Mouse (Mus musculus) c-Kit-positive CD71-negative TER-119-negative erythroid progenitor cells, embryonic 14.5 days (primary cell): Measurements from ENCODE around the gene Esr1.

Experiments
- DNase-seq: peaks from one replicate; pipeline ENCODE4 v3.0.0-alpha.2; 2013; ENCODE audit warnings: low read depth

Esr1 gene

DNA sequence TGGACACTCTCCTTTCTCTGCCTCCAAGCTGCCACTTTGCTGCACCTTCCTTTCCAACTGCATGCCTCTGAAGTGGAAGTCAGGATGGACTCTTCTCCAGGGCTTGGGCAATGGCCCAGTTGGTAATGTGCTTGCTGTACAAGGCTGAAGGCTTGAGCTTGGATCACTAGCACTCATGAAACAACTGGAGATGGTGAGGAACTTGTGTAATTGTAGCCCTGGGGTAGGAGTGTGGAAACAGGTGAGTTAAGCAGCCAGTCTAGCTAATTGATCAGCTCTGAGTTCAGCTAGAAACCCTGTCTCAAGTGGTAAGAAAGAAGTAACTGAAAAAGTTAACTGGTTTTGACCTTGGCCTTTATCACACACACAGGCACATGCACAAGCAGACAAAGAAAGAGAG, 229.6 kb downstream of the Esr1 start:
- DNase-seq, result no peak

DNA sequence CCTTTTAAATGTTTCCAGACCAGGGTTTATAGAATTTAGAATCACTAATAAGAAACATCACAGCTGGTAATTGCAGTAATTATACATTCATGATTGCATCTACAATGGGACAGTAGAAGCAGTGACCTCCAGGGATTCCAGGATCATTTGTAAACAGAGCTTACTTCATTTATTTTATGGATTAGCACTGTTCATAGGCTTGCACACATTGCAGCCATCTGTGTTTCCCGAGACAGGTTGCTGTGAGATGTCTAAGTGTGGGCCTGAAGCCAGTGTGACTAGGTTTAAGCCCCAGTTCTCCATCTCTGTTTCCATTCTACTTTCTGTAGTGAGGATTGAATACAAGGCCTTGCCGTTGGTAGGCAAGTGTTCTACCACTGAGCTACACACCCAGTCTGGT, 236.1 kb downstream of the Esr1 start:
- DNase-seq, result no peak

DNA sequence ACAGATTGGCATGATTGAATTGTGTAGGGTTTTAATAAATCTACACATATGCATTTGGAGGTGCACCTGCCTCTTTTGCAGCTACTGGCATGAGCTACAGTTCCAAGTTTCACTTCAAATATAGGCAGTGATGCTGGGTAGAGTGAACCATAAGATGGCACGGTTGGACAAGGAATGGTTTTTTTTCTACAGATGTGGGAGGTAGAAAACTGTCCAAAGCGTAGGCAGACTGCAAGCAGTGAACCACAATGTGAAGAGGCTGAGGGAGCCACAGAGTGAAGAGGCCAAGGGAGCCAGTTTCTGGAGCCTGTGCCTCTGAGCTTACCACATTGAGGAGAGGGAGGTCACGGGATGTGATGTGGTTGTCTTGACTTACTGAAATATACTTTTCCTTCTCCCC, 238.5 kb downstream of the Esr1 start:
- no peak for DNase-seq

DNA sequence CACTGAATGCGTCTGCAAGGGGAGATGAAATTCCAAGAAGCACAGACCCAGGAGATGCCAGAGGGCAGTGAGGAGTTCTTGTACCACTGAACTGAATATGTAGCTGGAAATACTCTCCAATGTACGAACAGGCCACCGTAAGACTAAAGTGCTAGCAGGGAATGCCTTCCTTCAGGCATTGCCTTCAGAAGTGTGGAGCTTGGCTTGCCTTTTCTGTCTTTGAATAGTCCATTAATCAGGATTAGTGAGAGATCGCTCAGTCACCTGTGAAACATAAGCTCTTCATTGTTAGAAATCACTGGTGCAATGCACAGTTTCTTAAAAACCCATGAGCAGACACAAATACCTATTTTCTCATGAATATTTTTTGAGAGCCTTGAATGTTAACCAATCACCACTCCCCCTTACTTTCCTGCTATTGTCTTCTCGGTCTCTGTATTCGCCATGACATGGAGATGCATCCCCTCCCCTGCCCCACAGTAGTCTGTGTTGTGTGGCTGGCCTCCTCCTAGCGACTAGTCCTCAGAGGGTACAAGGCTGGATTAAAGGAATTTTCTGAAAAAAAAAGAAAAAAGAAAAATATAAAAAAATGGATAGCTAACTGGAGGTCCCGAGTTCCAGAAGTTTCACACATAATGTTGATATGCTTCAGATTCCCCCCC, 263.8 kb downstream of the Esr1 start:
- DNase-seq, result no peak

DNA sequence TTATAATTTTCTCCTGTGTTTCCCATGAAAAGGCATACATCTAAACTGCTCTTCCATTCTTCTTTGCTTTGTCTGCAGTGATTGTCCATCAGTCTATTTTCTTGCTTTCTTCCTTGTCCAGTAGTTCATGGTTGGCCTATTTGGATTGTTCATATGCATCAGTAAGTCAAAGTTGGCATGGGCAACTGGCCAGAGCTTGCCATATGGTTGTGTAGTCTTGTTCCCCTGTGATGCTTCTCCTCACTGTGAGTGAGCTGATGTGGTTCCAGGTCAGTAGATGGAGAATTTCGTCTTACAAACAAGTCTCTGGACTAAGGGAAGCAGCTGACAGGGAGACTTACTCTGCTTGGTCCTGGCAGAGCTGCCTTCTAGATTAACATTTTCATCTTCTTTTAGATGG, 270.0 kb downstream of the Esr1 start:
- no peak for DNase-seq

DNA sequence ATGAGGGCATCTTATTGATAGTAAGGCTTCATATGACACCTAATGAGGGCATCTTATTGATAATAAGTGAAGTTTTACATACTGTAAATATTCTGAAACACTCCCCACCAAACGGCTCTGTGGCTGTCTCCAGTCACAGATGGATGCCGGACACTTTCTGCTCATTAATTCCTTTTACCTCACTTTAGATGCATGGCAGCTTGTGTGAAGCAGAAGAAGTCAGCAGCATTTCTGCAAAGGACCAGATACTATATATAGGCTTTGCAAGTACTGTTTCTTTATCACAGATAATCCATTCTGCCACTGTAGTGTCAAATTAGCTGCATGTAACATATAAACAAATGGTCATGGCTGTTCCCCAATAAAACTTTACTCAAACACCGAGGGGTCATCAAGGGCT, 274.1 kb downstream of the Esr1 start:
- no peak for DNase-seq

DNA sequence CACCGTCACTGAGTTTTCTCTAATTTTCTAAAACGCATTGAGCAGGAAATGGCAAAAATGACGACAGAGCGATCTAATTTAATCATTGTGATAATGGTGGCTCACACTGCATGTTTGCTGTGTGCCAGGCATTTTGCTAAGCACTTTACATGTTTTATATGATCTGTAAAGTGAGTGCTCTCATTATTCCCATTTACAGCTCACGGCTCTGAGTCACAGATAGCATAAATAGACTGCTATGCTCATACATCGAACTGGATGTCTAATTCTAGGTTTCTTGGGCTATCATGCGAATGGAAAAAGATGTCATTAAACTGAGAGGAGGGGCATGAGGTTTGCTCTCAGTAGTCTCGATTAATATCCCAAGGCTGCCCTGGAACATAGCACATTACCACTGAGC, 274.6 kb downstream of the Esr1 start:
- no peak for DNase-seq

DNA sequence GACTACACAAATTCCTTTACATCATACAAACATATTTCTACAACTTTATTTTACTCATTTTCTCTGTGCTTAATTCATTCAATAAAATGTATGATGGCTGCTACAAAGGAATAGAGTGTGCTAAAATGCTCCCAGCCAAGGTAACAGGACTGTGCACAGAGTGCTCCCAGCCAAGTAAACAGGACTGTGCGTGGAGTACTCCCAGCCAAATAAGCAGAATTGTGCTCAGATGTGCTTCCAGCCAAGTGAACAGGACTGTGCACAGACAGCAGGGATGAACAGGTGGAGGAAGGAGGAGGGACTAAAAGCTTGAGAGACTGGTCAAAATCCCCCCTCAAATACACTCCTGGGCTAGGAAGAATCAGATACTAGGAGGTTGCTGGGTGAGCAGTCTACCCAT, 282.1 kb downstream of the Esr1 start:
- DNase-seq, result no peak

DNA sequence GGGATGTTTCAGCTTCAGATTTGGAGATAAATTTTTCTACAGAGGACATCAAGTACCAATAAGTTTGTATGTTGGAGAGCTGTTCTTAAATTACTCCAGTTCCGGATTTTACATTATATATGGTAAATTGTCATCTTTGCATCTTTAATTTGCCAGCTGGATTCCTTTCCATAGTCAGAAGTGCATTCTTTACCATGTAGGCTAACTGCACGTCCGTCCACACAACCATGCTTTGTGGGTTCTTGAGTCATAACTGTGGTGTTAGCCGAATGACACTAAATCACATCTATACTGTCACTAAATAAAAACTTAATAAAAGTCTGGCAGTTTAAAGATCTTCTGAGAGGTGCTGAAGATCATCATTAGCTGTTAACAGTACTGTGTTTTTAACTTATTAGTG, 286.4 kb downstream of the Esr1 start:
- DNase-seq, result no peak

DNA sequence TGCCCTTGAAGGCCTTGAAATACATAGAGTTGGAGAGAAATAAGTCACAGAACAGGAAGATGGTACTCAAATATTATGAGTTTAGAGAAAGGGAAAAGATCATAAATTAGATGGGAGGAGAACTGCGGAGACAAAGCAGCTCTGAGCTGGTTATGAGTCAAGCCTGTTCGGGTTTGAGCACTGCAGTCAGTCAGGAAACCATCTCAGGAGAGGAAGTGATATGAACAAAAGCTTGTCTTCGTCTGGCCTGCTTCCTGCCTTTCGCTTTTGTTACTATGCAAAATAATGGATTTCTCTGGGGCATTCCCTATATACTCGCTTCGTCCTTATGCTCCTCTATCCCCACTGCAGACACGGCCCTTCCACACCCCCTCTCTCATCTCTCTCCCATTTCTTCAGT, 288.9 kb downstream of the Esr1 start:
- DNase-seq, result no peak

DNA sequence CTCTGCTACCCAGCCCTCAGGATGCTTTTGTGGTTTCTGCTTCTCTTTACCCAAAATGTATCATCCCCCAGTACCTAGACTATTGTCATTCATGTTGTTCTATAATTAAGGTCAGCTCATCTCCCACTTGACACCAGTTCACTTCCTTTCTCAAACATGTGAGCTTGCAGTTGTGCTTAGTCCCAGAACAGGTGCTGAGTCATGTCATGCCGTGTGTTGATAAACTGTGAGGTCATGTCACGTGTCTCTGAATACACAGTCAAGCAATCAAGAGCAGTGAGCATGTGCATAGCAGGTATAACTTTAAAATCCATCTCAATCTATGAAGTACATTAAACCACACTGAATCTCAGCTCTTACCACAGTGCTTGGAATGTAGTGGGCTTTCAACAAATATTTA, 297.9 kb downstream of the Esr1 start:
- no peak for DNase-seq

DNA sequence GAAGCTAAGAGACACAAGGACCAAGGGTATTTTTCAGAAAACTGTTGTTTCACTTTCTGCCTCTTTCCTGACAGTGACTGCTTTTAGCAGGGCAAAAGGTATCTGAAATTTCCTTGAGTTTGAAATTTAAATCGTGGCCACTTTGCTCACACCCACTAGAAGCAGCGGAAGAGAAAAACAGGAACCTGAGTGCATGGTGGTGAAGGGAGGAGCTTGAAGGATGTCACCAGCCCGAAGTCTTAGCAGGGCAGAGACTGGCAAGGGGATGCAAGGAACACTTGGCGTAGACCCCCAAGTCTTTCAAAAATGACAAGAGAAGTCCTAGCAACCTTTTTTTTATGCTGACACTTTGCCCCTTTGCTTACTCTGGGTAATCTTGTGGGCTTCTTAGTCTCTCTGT, 299.1 kb downstream of the Esr1 start:
- DNase-seq, result no peak

DNA sequence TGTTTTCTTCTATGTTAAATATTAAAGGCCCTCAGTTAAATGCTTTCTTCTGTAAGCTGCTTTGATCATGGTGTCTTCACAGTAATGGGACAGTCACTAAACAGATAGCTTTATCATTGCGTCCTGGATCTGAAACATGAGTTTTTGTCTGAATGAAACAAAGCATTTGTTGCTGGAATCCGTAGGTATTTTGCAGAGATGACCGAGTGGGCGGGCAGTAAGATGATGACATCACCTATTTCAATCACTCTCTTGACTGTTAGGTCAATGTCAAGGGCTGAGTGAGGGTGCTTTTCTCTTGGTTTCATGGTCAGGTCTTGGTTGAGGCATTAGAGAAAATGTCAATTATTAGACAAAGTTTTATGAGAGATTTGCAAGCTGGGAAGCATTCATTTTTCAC, 307.7 kb downstream of the Esr1 start:
- no peak for DNase-seq

DNA sequence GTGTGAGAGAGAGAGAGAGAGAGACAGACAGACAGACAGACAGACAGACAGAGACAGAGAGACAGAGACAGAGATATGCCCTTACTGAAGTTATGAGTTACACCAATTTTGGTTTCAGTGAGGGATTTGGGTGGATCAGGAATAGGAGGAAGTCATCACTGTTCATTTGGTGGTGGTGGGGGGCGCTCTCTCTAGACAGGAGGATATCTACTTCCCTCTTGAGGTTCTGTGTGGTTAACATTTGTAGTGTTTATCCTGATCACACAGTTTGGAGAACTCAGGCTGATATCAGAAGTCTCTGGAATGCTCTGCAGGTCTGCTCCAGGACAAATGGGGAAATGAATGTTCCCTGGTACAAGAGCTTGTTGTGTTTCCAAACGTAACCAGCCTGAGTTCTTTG, 312.2 kb downstream of the Esr1 start:
- no peak for DNase-seq

DNA sequence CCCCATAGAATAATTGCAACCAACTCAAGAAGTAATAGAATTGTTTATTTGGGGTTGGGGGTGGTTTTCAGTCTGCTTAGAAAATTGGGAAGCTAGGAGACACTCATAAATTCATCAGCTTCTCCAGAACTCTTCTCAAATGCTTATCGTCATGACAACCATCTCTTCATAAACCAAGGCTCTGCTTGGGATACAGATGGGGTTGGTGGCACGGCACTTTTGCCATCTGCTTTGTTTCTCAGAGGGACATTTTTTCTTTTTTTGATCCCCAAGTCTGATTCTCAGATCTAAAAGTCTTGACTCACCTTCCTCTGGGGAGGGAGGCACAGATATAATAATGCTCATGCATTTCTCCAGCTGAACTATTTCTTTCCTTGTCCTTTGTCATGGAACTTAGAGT, 313.0 kb downstream of the Esr1 start:
- DNase-seq, result no peak

DNA sequence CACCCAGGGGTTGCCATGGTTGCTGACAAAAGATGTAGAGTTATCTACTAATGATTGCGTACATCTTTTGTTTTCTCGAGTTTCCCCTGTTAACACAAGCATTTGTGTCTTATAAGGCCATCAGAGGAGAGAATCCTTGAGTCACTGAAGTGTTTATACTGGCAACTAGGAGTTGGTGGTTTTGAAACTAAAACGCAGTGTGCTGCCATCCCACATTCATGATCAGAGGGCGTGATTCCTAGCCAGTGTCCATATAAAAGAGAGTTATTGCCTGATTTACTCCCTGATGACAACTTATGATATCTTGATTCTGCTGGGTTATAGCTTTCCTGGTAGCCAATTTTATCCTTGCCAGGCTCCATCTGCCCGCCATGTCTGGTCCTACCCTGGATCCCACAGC, 331.8 kb downstream of the Esr1 start:
- no peak for DNase-seq

DNA sequence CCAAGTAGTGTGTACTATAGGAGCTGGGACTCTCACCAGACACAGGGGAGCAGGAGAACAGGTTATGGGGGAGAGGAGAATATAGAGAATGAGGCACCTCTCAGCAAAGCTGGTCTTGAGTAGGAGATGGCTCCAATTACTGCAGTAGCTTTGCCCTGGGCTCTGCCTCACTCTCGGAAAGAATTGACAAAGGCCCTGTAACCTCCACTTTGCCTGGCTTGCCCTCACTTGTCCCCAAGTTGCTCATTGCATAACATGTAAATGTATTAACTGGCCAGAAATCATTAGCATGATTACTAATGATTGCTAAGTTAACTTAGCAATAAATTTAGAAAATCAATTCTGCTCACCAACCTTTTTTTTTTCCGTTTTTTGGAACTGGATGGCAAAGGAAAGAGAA, 333.3 kb downstream of the Esr1 start:
- no peak for DNase-seq

DNA sequence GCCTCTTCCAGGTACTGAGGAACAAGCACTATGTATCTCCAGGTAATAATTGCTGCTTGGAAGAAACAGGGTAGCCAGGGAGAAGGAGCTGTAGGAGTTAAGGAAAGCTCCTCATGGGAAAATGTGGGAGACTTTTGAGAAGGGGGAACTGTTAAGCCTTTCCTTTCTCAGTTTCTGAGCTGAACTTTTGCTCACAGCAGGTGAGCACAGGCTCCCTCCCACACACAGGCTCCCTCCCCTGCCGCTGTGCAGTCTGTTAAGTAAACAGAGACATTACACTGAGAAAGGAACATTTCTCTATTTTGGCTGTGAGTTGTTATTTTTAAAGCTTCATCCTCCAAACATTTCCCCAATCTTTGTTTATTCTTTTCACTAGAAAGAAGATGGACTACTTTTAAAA, 354.4 kb downstream of the Esr1 start:
- DNase-seq, result no peak

DNA sequence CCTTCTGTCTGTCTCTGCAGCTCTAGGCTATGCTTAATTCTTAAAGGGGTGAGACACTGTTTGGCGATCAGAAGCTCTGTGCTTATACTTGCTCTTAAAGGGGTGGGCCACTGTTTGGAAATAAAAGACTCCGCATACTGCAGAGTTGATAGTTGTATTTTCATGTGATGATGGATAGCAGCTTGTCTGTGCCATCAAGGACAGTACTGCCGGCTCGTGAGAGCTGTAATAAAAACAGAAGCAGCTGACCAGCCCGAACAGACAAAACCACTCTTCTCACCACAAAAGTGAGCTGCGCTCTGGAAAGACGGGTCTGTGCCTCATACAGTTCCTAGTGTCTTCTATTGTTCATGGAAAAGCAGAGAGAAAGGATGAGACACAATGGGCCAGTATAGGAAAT, 359.8 kb downstream of the Esr1 start:
- DNase-seq, result no peak

DNA sequence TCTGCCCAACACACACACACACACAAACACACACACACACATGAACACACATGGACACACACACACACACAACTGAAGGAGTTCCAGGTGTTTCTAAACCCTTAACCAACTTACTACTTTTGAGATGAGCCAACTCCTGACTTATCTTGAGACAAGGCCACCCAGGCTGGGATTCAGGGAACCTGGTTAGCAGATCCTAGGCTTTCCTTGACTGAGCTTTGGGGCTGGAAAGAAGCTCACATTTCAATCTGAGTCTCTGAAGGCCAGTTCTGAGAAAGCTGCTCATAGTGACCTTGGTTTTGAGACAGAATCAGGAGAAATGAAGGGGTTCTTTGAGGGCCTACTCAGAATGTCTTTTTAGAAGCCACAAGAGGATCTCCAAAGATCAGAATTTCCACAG, 360.2 kb downstream of the Esr1 start:
- DNase-seq, result no peak

DNA sequence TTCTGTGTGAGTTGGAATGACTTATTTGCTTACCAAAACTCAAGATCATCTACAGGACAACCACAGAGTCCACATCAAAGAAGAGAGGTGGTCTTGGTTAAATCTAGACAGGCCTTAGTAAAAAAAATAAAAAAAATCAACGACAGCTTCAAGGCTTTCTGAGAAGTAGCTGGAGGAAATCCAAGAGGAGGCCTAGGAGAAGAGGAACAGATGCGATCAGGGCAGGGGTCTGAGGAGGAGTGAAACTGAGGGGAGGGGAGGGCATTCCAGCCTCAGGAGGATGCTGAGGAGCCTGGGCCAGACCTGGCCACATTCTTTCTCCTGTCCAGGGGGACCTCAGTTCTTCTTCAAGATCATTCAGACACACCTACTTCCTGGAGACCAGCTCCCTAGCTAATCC, 360.6 kb downstream of the Esr1 start:
- DNase-seq, result no peak

DNA sequence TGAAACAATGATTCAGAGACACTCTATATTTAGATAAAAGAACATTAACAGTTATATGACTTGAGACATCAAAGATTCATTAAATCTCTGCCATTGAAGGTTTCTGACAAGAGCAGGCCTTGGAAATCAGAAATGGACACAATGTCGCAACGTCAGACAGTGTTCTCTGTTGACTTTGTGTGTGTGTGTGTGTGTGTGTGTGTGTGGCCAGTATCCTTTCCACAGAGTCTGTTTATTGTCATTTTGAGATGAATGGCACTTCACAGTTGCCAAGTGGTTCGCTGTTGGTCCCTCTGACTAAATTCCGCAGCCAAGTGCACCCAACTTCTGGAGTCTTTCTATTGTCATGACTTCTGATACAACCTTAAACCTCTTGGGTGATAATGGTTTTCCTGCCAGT, 362.9 kb downstream of the Esr1 start:
- no peak for DNase-seq

DNA sequence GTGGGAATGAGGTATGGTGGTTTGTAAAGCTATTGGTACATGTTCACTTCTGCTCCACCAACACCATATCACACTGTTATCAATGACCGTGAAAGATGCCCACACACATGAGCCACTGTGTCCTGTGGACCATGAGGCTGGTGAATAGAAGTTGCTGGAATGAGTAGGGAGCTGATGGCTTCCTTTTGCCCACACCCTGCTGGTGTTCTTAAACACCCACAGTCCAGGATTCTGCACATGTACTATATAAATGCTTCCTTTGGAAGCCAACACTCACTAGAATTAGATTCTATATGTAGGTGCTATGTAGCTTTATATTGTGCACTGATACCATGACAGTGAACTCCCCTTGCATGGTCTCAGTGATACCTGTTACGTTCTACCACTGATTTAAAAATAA, 365.2 kb downstream of the Esr1 start:
- DNase-seq, result no peak

DNA sequence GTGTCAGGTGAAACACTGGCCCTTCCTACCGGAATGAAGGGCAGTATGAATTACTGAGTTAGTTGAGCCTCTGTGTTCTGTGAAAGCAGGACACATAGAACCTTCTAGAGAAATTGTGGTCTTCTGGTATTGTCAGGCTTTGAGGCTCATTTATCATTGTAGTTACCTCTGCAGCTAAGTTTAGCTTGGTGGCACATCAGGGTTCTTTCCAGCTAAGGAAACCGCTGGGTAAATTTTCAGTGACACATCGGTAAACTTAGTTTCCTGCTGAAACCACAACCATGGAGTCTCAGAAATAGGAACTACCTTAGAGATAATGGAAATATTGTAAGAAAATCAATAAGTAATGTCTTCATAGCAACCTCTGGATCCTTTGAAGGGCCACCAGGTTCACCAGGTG, 366.0 kb downstream of the Esr1 start:
- DNase-seq, result peak; percentile 14

DNA sequence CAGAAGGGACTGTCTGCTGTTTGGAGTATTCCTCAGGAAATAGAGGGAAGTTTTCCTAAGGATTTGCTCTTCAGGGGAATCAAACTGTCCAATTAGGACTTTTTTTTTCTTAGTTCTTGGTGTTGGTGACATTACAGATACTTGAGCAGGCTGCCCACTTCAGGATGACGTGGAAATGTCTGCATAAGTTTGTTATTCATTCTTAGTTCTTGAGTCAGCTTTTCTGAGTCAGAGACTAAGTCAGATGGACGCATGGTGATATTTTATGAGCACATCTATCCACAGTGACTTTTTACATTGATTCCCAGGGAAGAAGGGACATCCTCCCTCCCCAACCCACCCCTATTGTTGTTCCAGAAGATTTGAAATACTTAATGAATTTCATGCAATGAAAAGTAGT, 372.5 kb downstream of the Esr1 start:
- no peak for DNase-seq
